Comparison of ENCODE assay signal across 9 mouse cellular contexts in genomic region chr4:139684639-139685017, GRCm38 (mm10). TPM values are rescaled to one million over a fixed set of nuclear protein-coding genes. Genes with fewer than 3 reads are reported as not detected.
DNase-seq lines count a peak whose midpoint lies in the region; ATAC-seq and TF ChIP-seq lines count a peak whose summit lies in the region.
"Had no signal": no experiment of that assay in that cellular context is flagged by ENCODE, and none has a peak within 500 bp of the region (broad histone marks: within the 10 kb centered on the region; RNA-seq: fewer than 3 reads in every experiment).

No protein-coding gene starts in this region.

- H3K9ac ChIP-seq in heart, postnatal 0 days (replicated peaks; ENCODE audit: low read depth, low read length), result no peak overlapping the region
- H3K9ac ChIP-seq: lung, embryonic 15.5 days had no signal

- H3K27me3 ChIP-seq in heart, postnatal 0 days (ENCODE audit: control insufficient read depth, insufficient read depth, low read length), result no peaks in the 10 kb centered on the region
- H3K27me3 ChIP-seq: lung, embryonic 15.5 days had no signal

- H3K36me3 ChIP-seq in heart, postnatal 0 days (replicated peaks; ENCODE audit: control insufficient read depth, insufficient read depth, low read length), result no peaks in the 10 kb centered on the region
- H3K36me3 ChIP-seq: lung, embryonic 15.5 days had no signal

- H3K4me3 ChIP-seq in heart, postnatal 0 days (ENCODE audit: low read depth, low read length), result no peak overlapping the region
- H3K4me3 ChIP-seq: lung, embryonic 15.5 days had no signal

- WGBS in heart, postnatal 0 days, result 5% methylated on average over 3 of the region's 3 CpGs

- H3K9me3 ChIP-seq in heart, postnatal 0 days (replicated peaks; ENCODE audit: control insufficient read depth, low read length), result 0 out of 2 replicates have a peak, but pooled peaks cover 7% of the 10 kb centered on the region
- H3K9me3 ChIP-seq: lung, embryonic 15.5 days had no signal

- no peak overlapping the region for H3K27ac ChIP-seq in heart, postnatal 0 days (ENCODE audit: low read depth)
- H3K27ac ChIP-seq: lung, embryonic 15.5 days had no signal

- no peaks in the 10 kb centered on the region for H3K4me1 ChIP-seq in heart, postnatal 0 days (ENCODE audit: control insufficient read depth, insufficient read depth)
- H3K4me1 ChIP-seq: lung, embryonic 15.5 days had no signal

- DNase-seq in heart, postnatal 0 days (ENCODE audit: low spot score), result no peak
- DNase-seq in heart, adult 11 months, result no peak
- peak; percentile 61 for DNase-seq in NIH3T3 (ENCODE audit: low read depth)
- peak; percentile 63 to 82 for DNase-seq in cerebellum, postnatal 4 days (ENCODE audit: low spot score in 2 of 2)
- DNase-seq in induced T-regulatory cell, adult 2 months (ENCODE audit: low read depth), result peak; percentile 49
- DNase-seq in left cerebral cortex, postnatal 36 days (ENCODE audit: low spot score in 2 of 2), result peak; percentile 36 to 54
- DNase-seq in ovary, postnatal 10 days (ENCODE audit: low spot score), result peak; percentile 19
- peak; percentile 20 to 43 for DNase-seq in thymus, postnatal 36 days

- no peak for TF ChIP-seq EP300 in heart, postnatal 0 days (IDR thresholded peaks at IDR 0.05; ENCODE audit: low read depth)

- no peak overlapping the region for H3K4me2 ChIP-seq in heart, postnatal 0 days (ENCODE audit: low read depth, low read length)
- H3K4me2 ChIP-seq: lung, embryonic 15.5 days had no signal

- peak; percentile 73 for TF ChIP-seq CTCF in heart, postnatal 0 days (IDR thresholded peaks at IDR 0.05; ENCODE audit: low read depth)

- no peak for ATAC-seq in heart, postnatal 0 days (ENCODE audit: insufficient read depth, low read depth)

- intact Hi-C loops in left cerebral cortex, postnatal 36 days (cut with DNase I), result loop anchor here (1.0 kb wide), 1 partner anchor 174 kb away; no protein-coding TSS in a partner anchor

RNA-seq across cellular contexts. Expression of gene Tas1r2, which starts 31.3 kb away (rescaled TPM):
- not detected in 2 replicates for total RNA-seq in heart, postnatal 0 days (2014; rRNA removed; ENCODE audit: low replicate concordance)
- polyA plus RNA-seq in heart, postnatal 0 days (2015; fragmentation: Nextera tagmentation; extraction: Ambion mirVana), result not detected in 2 replicates
- total RNA-seq in left cerebral cortex, postnatal 36 days (2021), result not detected
- polyA plus RNA-seq: lung, embryonic 15.5 days had no signal

Comparison
In these comparisons a context has a peak if more than half of its experiments do, and no peak if none do; other contexts are left out.
1. DNase-seq: peak in NIH3T3 (single experiment), cerebellum, postnatal 4 days (2 of 2), induced T-regulatory cell, adult 2 months (single experiment), left cerebral cortex, postnatal 36 days (2 of 2), ovary, postnatal 10 days (single experiment) and thymus, postnatal 36 days (2 of 2); none in heart, postnatal 0 days (single experiment) and heart, adult 11 months (single experiment).